ENCODE assay signal across 8 mouse cellular contexts in genomic region chr14:79330944-79331561, GRCm38 (mm10). TPM values are rescaled to one million over a fixed set of nuclear protein-coding genes. Genes with fewer than 3 reads are reported as not detected.
DNase-seq lines count a peak whose midpoint lies in the region; ATAC-seq and TF ChIP-seq lines count a peak whose summit lies in the region.

No protein-coding gene starts in this region.

- H3K9ac ChIP-seq in heart, embryonic 11.5 days (ENCODE audit: low read depth, low read length), result no peak overlapping the region; the same call in 1 of the 2 replicates
- H3K9ac ChIP-seq in hindbrain, postnatal 0 days (replicated peaks; ENCODE audit: low read length), result no peak overlapping the region

- peaks cover 4% of the 10 kb centered on the region for H3K36me3 ChIP-seq in heart, embryonic 11.5 days (ENCODE audit: control insufficient read depth, insufficient read depth, low read length)
- 0 out of 2 replicates have a peak, but pooled peaks cover 6% of the 10 kb centered on the region for H3K36me3 ChIP-seq in hindbrain, postnatal 0 days (ENCODE audit: insufficient read depth, low read length)

- peak overlapping the region; percentile 5; the same call in 1 of the 2 replicates for H3K4me3 ChIP-seq in heart, embryonic 11.5 days (ENCODE audit: low read depth, low read length)
- H3K4me3 ChIP-seq in hindbrain, postnatal 0 days (ENCODE audit: low read length), result peak overlapping the region; percentile 13; the same call in 1 of the 2 replicates

- no peaks in the 10 kb centered on the region for H3K27me3 ChIP-seq in heart, embryonic 11.5 days (ENCODE audit: control insufficient read depth, insufficient read depth, low read length)
- no peaks in the 10 kb centered on the region for H3K27me3 ChIP-seq in hindbrain, postnatal 0 days (ENCODE audit: insufficient read depth, low read length)

- DNase-seq in heart, adult 8-10 months (ENCODE audit: low spot score), result no peak
- DNase-seq in hindbrain, postnatal 0 days (ENCODE audit: low spot score), result no peak
- no peak for DNase-seq in gastrocnemius, adult 18-20 months (ENCODE audit: low spot score)
- no peak for DNase-seq in spleen, adult 18-20 months
- DNase-seq in cerebellum, adult 11-12 months, result no peak

- H3K27ac ChIP-seq in heart, embryonic 11.5 days (ENCODE audit: low read depth, low read length), result 0 out of 2 replicates have a peak overlapping the region, but pooled peaks have one; percentile 35
- H3K27ac ChIP-seq in hindbrain, postnatal 0 days, result no peak overlapping the region

- H3K4me2 ChIP-seq in heart, embryonic 11.5 days, result peak overlapping the region; percentile 53
- peak overlapping the region; percentile 33 for H3K4me2 ChIP-seq in hindbrain, postnatal 0 days (ENCODE audit: low read depth, low read length)

- no peaks in the 10 kb centered on the region for H3K9me3 ChIP-seq in heart, embryonic 11.5 days (replicated peaks; ENCODE audit: control insufficient read depth, low read length)
- H3K9me3 ChIP-seq in hindbrain, postnatal 0 days (ENCODE audit: low read length), result no peaks in the 10 kb centered on the region

- WGBS in heart, embryonic 11.5 days (ENCODE audit: insufficient replicate concordance), result 38% methylated on average over 16 of the region's 16 CpGs
- WGBS in hindbrain, postnatal 0 days, result 40% methylated on average over 16 of the region's 16 CpGs

- peak; percentile 58; the same call in 1 of the 2 replicates for ATAC-seq in heart, embryonic 11.5 days (replicated peaks; ENCODE audit: insufficient number of reproducible peaks, low FRiP score, low TSS enrichment)
- peak; percentile 78 for ATAC-seq in common myeloid progenitor, adult 5-6 weeks (replicated peaks; ENCODE audit: low read depth, poor library complexity, severe bottlenecking)
- peak; percentile 59 for ATAC-seq in hindbrain, postnatal 0 days
- peak; percentile 30 for ATAC-seq in monocyte, adult 5-6 weeks (replicated peaks; ENCODE audit: insufficient number of reproducible peaks, low FRiP score, low TSS enrichment, poor library complexity, severe bottlenecking)

- TF ChIP-seq CTCF in hindbrain, postnatal 0 days (IDR thresholded peaks at IDR 0.05; ENCODE audit: low read depth), result no peak

- peaks cover 17% of the 10 kb centered on the region for H3K4me1 ChIP-seq in heart, embryonic 11.5 days (ENCODE audit: control insufficient read depth, insufficient read depth, low read length)
- no peaks in the 10 kb centered on the region for H3K4me1 ChIP-seq in hindbrain, postnatal 0 days (ENCODE audit: insufficient read depth, low read length)

RNA-seq across cellular contexts. Expression of gene Rgcc, which starts 29.6 kb away (rescaled TPM):
- 17.5 and 26.3 TPM in 2 replicates for polyA plus RNA-seq in heart, embryonic 11.5 days (2014; fragmentation: Nextera tagmentation; extraction: Ambion mirVana)
- total RNA-seq in heart, adult 8-10 months (2022), result 10 to 100 TPM; 34.3 to 72.1 (median 56.2) TPM
- total RNA-seq in common myeloid progenitor, adult 5-6 weeks (2017), result 23.2 and 35.5 TPM in 2 replicates
- total RNA-seq in hindbrain, postnatal 0 days (2014; rRNA removed), result 68.6 and 74.4 TPM in 2 replicates
- polyA plus RNA-seq in hindbrain, postnatal 0 days (2015; fragmentation: Nextera tagmentation; extraction: Ambion mirVana), result 43.3 and 55.1 TPM in 2 replicates
- 7.0 to 54.6 TPM (median 29.0 TPM) in 3 replicates for total RNA-seq in monocyte, adult 5-6 weeks (2017)
- 10 to 100 TPM; 53.3 to 79.9 TPM for total RNA-seq in gastrocnemius, adult 18-20 months (2021)

RNA-seq across cellular contexts. Expression of gene Naa16, which starts 59.5 kb away (rescaled TPM):
- polyA plus RNA-seq in heart, embryonic 11.5 days (2014; fragmentation: Nextera tagmentation; extraction: Ambion mirVana), result 22.7 and 27.8 TPM in 2 replicates
- total RNA-seq in heart, adult 8-10 months (2022), result 10 to 100 TPM in 1 of 4 experiments, 1 to 10 TPM in 3; 6.5 to 12.0 (median 6.9) TPM
- 30.6 and 71.9 TPM in 2 replicates for total RNA-seq in common myeloid progenitor, adult 5-6 weeks (2017)
- total RNA-seq in hindbrain, postnatal 0 days (2014; rRNA removed), result 2.4 and 5.5 TPM in 2 replicates
- 14.4 and 15.0 TPM in 2 replicates for polyA plus RNA-seq in hindbrain, postnatal 0 days (2015; fragmentation: Nextera tagmentation; extraction: Ambion mirVana)
- total RNA-seq in monocyte, adult 5-6 weeks (2017), result 24.0 to 47.2 TPM (median 30.6 TPM) in 3 replicates
- total RNA-seq in gastrocnemius, adult 18-20 months (2021), result 10 to 100 TPM; 21.7 to 25.2 TPM
